Mouse (Mus musculus) lung, adult 2 months (tissue): Measurements from ENCODE around the gene S100a9. TPM values are rescaled to one million over a fixed set of nuclear protein-coding genes. Genes with fewer than 3 reads are reported as not detected.

Experiments used
- DNase-seq: peaks from one replicate; pipeline ENCODE4 v3.0.0; 2022
- H3K4me1 ChIP-seq: fragments of 200-500 bp; 2 replicates; pipeline ENCODE4 v1.6.1; 2011; ENCODE audit warnings: low read length; ENCODE audit not compliant: control insufficient read depth, insufficient read depth
- H3K4me3 ChIP-seq: fragments of 200-500 bp; replicated peaks from 2 replicates; pipeline ENCODE3; 2011; ENCODE audit warnings: low read depth, mild to moderate bottlenecking, control low read depth, low read length; ENCODE audit errors: extremely low read depth
- CTCF ChIP-seq: fragments of 200-500 bp; IDR thresholded peaks from 2 replicates; pipeline ENCODE4 v1.5.1; 2011; ENCODE audit warnings: mild to moderate bottlenecking, low read length, control low read depth; ENCODE audit not compliant: insufficient read depth
- POLR2A ChIP-seq: fragments of 200-500 bp; IDR thresholded peaks from 2 replicates; pipeline ENCODE4 v1.6.1; 2011; ENCODE audit warnings: low read depth, mild to moderate bottlenecking, control low read depth, low read length, borderline replicate concordance; ENCODE audit errors: extremely low read depth
- WGBS: fragments of 180-500 bp; shearing (Covaris S2); methylation state at CpG from one replicate; pipeline ENCODE4 v1.1.7; 2018; 5-methylcytosine and 5-hydroxymethylcytosine counted together
- polyA plus RNA-seq: library from polyadenylated mRNA; depleted of rRNA; stranded (reverse); fragments of >200 nt; gene quantifications from 2 replicates; pipeline ENCODE4 v1.2.3, GENCODE M21; 2012; rRNA removed

The S100a9 gene
- polyA plus RNA-seq, 1 experiment: 29.9 TPM

GRCm38 (mm10) chr3:90668846-90669245 is 26.7 kb downstream of the S100a9 start, which contains the start of gene S100a8:
S100a8 (plus strand) TSS chr3:90668978.
- 44% methylated on average over 8 of the region's 8 CpGs for WGBS
- H3K4me1 ChIP-seq: no peaks in the 10 kb centered on the region
- H3K4me3 ChIP-seq: no peak within 1 kb of the TSS
- TF ChIP-seq CTCF (no peak), POLR2A (no peak)
- DNase-seq: peak; percentile 10

- no peak overlapping the region for H3K4me3 ChIP-seq
- WGBS: 79% methylated on average over 2 of the region's 2 CpGs
- no peak for TF ChIP-seq CTCF
- TF ChIP-seq POLR2A: no peak
- DNase-seq: no peak
- H3K4me1 ChIP-seq: no peaks in the 10 kb centered on the region
These were observed 31.3 kb downstream of the S100a9 start for GRCm38 (mm10) chr3:90664219-90664618.

- no peak overlapping the region for H3K4me3 ChIP-seq
- TF ChIP-seq POLR2A (no peak), CTCF (no peak)
- DNase-seq: no peak
- no peaks in the 10 kb centered on the region; the same call in 1 of the 2 replicates for H3K4me1 ChIP-seq
These were observed 36.0 kb downstream of the S100a9 start for GRCm38 (mm10) chr3:90659364-90660044.

- no peak for TF ChIP-seq POLR2A
- TF ChIP-seq CTCF: no peak
- no peak overlapping the region for H3K4me3 ChIP-seq
- WGBS: 66% methylated on average over 4 of the region's 4 CpGs
- DNase-seq: no peak
- no peaks in the 10 kb centered on the region; the same call in 1 of the 2 replicates for H3K4me1 ChIP-seq
These were observed 38.1 kb downstream of the S100a9 start for GRCm38 (mm10) chr3:90657405-90657804.

GRCm38 (mm10) chr3:90653717-90654116 is 41.8 kb downstream of the S100a9 start, which contains the start of gene S100a7a:
S100a7a (plus strand) TSS chr3:90654017.
- no peak within 1 kb of the TSS for H3K4me3 ChIP-seq
- H3K4me1 ChIP-seq: no peaks in the 10 kb centered on the region
- no peak for TF ChIP-seq POLR2A
- TF ChIP-seq CTCF: no peak
- DNase-seq: no peak

- DNase-seq: peak; percentile 53
- Histone ChIP-seq H3K4me3 (no peak overlapping the region), H3K4me1 (no peaks in the 10 kb centered on the region)
- TF ChIP-seq CTCF (peak; percentile 82), POLR2A (no peak)
- 35% methylated on average over 5 of the region's 5 CpGs for WGBS
These were observed 42.5 kb downstream of the S100a9 start for GRCm38 (mm10) chr3:90652878-90653508.

GRCm38 (mm10) chr3:90649832-90650231 is 45.7 kb downstream of the S100a9 start:
- no peak for DNase-seq
- H3K4me3 ChIP-seq: no peak overlapping the region
- 93% methylated on average over 2 of the region's 2 CpGs for whole genome bisulfite sequencing
- H3K4me1 ChIP-seq: no peaks in the 10 kb centered on the region
- TF ChIP-seq POLR2A (no peak), CTCF (no peak)

GRCm38 (mm10) chr3:90648981-90649380 is 46.5 kb downstream of the S100a9 start:
- DNase-seq: no peak
- TF ChIP-seq CTCF: no peak
- no peak for TF ChIP-seq POLR2A
- H3K4me1 ChIP-seq: no peaks in the 10 kb centered on the region
- H3K4me3 ChIP-seq: no peak overlapping the region

GRCm38 (mm10) chr3:90647291-90647690 is 48.2 kb downstream of the S100a9 start:
- 61% methylated on average over 1 of the region's 1 CpGs for WGBS
- Histone ChIP-seq H3K4me1 (no peaks in the 10 kb centered on the region), H3K4me3 (no peak overlapping the region)
- DNase-seq: no peak
- TF ChIP-seq POLR2A (no peak), CTCF (no peak)

GRCm38 (mm10) chr3:90644220-90644619 is 51.3 kb downstream of the S100a9 start:
- peak; percentile 57 for DNase-seq
- TF ChIP-seq CTCF (peak; percentile 74), POLR2A (no peak)
- H3K4me1 ChIP-seq: no peaks in the 10 kb centered on the region
- WGBS: 36% methylated on average over 3 of the region's 3 CpGs
- no peak overlapping the region for H3K4me3 ChIP-seq

Other genes starting within 250 kb of the S100a9 start
- 162 and 199 TPM in 2 replicates for gene Npr1, start 229.9 kb downstream of the S100a9 start, polyA plus RNA-seq
- 13.2 and 22.3 TPM in 2 replicates for gene Ilf2, start 219.6 kb downstream of the S100a9 start, polyA plus RNA-seq
- gene Snapin, start 204.7 kb downstream of the S100a9 start, polyA plus RNA-seq: 29.0 and 47.3 TPM in 2 replicates
- gene Chtop, start 186.2 kb downstream of the S100a9 start, polyA plus RNA-seq: 38.6 and 48.4 TPM in 2 replicates
- gene S100a1, start 181.3 kb downstream of the S100a9 start, polyA plus RNA-seq: 149 and 169 TPM in 2 replicates
- gene S100a13, start 181.3 kb downstream of the S100a9 start, polyA plus RNA-seq: 81.0 and 103 TPM in 2 replicates
- 1.7 and 32.5 TPM in 2 replicates for gene S100a14, start 168.9 kb downstream of the S100a9 start, polyA plus RNA-seq
- gene S100a16, start 158.5 kb downstream of the S100a9 start, polyA plus RNA-seq: 180 and 274 TPM in 2 replicates
- gene S100a3, start 135.1 kb downstream of the S100a9 start, polyA plus RNA-seq: 1.0 and 2.3 TPM in 2 replicates
- gene S100a2, start 105.5 kb downstream of the S100a9 start, polyA plus RNA-seq: not detected in 2 replicates
- gene Gm42674, start 93.8 kb downstream of the S100a9 start, polyA plus RNA-seq: not detected in 2 replicates
- 28.9 and 51.0 TPM in 2 replicates for gene S100a4, start 92.0 kb downstream of the S100a9 start, polyA plus RNA-seq
- not detected in 2 replicates for gene S100a5, start 87.2 kb downstream of the S100a9 start, polyA plus RNA-seq
- 439 and 454 TPM in 2 replicates for gene S100a6, start 82.8 kb downstream of the S100a9 start, polyA plus RNA-seq
- gene S100a7a, start 41.7 kb downstream of the S100a9 start, polyA plus RNA-seq: 0.51 and 5.6 TPM in 2 replicates
- 5.6 and 15.3 TPM in 2 replicates for gene S100a8, start 26.7 kb downstream of the S100a9 start, polyA plus RNA-seq
- 3.0 TPM in 1 of 2 replicates, not detected in the other for gene Pglyrp4, start 31.2 kb upstream of the S100a9 start, polyA plus RNA-seq
- not detected in 2 replicates for gene Gm5849, start 82.2 kb upstream of the S100a9 start, polyA plus RNA-seq